Mouse (Mus musculus) thymus, postnatal 0 days (tissue): Measurements from ENCODE around the gene Rfx1. TPM values are rescaled to one million over a fixed set of nuclear protein-coding genes. Genes with fewer than 3 reads are reported as not detected.

ENCODE experiments used
- DNase-seq: peaks from one replicate; pipeline ENCODE4 v3.0.0-alpha.2; 2015; ENCODE audit warnings: low spot score
- polyA plus RNA-seq: library from polyadenylated mRNA; unstranded; fragments of >200 nt; fragmentation: Nextera tagmentation; extraction: Ambion mirVana; gene quantifications from 2 replicates; pipeline ENCODE4 v1.2.1, GENCODE M21; 2015

Rfx1 gene
- polyA plus RNA-seq, 1 experiment from 2014 or later = 6.1 TPM

DNA sequence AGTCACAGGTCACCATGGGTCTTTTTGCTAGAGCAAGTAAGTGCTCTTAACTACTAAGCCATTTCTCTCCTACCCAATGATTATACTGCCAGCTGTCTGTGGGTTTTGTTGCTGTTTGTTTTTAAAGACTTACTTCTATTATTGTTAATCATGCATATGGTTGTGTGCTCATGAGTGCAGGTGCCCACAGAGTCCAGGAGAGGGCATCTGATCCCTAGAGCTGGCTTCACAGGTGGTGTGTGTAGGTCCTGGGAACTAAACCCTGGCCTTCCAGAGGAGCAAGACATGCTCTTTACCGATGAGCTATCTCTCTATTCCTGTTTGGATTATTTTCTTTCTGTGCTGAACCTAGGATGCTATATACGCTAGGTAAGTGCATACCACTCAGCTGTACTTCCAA, 7.4 kb upstream of the Rfx1 start:
- no peak for DNase-seq

DNA sequence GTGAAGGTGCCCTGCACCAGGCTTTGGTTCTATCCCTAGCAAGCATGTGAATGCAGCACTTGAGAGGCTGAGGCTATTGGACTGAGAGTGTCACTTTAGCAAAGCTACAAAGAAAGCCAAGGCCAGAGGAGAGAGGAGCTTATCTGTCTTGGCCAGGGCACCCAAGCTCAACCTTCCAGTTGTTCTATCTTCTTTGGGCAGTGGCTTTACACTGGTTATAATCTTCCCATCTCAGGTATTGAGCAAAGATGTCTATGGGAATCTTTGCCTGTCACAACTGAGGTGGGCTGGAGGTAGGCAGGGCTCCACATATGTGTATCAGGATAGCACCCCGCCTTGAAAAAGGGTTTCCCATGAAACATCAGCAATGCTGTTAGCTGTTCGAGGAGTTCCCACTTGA, 6.4 kb upstream of the Rfx1 start:
- DNase-seq = no peak

DNA sequence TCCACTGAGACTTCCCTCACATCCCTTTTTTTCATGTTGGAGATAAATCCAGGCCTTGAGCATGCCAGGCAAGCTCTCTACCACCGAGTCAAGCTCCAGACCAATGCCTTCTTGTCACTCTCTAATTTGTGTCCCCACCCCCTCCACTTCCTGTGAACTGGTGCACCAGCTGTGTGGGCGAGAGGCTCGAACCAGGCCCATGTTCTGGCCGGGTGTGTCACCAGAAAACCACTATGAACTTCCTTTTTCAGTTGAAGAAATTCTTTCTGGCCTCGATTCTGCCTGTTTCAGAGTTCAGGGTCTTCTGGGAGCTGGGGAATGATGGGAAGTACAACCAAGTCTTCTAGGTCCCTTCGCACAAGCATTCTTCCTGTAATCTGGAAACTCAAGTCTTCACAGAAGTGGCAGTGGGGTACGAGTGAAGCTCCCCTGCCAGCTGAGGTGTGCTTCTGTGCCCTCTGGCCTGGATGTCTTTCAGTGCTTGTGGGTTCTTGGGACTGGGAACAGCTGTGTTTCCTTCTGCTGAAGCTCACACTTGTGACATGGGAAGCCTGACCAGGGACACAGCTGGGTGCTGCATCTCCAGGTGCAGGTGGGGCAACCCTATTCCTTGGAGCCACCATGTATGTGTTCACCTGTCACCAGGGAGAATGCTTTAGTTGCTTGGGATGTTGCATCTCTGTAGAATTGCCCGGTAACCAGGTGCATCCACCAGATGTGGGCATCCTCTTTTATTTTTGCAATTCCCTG, 2.6 kb upstream of the Rfx1 start:
- DNase-seq = peak; percentile 87

DNA sequence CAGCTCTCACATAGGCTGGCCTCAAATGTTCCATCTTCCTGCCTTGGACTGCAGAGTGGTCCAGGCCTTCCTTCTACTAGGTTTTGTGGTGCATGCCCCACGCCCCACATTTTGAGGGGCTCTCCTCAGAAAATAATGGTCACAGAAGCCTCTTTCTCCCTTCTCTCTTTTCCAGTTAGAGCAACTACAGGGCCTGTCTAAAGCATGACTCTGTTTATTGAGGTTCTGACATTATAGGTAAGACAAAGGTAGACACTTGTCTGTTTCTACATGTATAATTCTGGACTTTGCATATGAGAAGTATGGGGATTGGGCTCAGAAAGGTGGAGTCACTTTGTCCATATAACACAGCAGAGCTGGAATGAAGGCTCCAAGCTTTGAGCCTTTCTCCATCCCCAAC, 1.6 kb upstream of the Rfx1 start, which contains the start of gene Gm10643:
Gene Gm10643 (minus strand): TSS at position 101 of the 400 bp plus-strand sequence.
- no peak for DNase-seq

DNA sequence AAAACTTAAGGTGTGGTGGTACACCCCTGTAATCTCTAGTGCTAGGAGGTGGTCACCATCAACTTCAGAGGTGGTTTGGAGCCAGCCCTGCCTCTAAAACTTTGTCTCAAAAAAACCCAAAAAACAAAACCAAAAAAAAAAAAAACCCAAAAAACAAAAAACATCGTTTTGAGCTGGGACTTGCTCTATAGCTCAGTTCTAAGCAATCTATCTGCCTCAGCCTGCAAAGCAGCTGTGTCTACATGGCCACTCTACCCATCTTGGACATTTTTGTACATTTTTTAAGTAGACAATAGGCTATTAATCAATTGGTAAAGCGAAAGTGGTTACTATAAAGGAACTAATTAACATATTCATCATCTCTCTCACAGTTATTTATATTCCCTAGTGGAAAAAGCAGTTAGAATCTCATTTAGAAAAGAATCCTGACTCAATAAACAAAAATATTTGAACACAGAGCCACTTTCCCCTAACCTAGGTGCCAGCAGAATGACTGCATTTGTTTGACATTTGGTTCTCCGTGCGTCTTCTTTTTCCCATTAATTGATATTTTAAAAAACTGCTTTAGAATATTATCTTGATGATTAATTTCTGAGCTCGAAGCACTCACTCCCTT, 1.1 kb upstream of the Rfx1 start:
- no peak for DNase-seq

DNA sequence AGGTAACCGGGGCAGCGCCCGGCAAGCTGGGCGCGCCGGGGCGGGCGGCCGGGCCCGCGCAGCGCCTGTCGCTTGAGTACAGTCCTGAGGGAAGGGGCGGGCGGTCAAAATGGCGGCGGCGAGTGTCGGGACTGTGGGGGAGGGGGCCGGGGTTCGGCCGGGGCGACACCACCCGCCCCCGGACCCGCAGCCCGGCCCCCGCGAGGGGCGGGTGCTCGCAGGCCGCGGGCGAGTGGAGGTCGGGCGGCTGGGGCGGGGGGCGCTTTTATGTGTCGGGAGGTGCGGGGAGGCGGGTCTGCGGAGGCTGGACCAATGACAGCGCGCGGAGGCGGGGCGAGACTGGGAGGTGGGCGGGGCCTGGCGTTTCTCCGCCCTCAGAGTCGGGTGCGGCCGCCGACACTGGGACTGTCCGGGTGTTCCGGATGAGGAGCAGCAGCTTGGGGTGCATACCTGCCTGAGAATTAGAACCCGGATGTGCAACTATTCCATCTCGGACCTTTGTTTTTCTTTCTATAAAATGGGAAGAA, 476 bp downstream of the Rfx1 start:
- DNase-seq = peak; percentile 92

DNA sequence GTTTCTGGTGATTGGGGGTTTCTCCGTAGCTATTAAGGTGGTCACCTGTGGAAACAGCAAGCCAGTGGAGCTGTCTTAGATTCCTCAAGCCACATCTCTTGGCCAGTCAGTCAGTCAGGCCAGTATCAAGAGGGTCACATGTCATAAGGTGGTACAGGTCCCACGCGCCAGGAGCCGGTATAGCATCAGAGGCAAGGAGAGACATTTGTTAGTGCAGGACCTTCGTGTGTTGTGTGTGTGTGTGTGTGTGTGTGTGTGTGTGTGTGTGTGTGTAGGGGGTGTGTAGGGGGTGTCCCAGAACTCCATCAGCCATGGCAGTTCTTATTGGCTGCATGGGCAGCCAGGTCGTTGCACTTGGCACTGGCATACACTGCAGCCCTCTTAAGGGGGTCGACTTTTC, 1.3 kb downstream of the Rfx1 start:
- no peak for DNase-seq

DNA sequence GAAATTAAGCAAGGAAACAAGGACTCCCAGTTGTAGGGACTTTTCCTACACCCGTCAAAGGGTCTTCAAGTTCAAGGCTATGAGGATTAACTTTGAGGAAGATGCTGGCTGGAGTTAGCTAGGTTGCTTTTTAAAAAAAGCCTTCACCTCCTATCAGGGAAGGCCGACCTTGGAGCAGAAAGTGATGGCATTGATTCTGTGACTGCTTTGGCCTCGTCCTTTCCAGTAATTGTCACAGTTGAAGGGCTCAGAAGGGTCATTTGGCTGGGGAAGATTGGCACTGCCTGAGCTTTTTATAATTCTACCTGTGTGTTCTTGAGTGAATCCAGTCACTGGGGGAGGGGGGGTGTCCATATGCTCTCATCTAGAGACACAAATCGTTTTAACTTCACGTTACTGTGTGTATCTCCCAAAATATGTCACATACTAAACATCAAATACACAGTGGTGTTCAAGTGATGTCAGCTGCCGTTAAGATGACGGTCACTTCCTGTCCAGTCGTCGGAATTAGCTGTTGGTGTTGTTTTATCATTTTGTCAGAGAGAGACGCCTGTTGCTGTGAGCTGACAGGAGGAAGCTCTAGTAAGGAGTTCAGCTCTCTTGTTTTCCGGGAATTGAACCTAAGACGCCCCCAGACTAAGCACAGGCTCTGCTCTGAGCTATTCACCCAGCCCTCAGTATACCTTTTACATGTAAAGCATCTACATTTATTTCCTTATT, 1.8 kb downstream of the Rfx1 start:
- no peak for DNase-seq

DNA sequence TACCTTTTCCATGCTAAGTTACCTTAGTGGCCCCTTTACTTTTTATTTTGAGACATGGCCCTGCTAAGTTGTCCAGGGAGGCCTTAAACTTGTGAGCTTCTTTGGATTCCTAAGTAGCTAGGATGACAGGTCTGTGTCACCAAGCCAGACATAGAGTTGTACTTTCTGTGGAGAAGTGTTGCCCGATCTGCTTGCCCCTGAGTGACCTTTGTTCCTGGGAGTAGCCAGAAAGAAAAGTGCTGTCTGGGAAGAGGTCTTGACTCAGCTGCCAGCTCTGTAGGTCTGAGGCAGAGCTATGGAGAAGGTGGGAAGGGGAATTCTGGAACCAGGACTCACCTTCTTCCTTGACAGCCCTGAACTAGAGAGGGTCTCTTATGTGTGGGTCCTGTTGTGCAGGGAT, 2.5 kb downstream of the Rfx1 start:
- no peak for DNase-seq

DNA sequence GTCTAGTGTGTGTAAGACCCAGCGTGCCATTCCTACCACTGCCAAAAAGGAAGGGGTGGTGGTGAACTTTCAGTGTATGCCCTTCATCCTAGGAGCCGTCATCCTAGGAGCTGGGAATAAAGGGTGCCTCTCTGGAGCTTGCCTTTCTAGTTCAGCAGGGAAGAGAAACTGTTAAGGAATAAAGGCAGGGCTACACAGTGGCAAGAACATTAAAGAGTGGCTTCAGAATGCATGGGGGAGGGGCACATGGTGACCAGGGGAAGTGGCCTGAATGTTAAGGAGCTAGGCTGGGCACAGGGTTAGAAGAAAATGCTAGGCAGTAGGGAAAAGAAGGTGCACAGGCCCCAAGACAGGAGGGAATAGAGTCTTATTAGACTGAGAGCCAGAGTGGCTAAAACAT, 3.1 kb downstream of the Rfx1 start:
- DNase-seq = no peak

DNA sequence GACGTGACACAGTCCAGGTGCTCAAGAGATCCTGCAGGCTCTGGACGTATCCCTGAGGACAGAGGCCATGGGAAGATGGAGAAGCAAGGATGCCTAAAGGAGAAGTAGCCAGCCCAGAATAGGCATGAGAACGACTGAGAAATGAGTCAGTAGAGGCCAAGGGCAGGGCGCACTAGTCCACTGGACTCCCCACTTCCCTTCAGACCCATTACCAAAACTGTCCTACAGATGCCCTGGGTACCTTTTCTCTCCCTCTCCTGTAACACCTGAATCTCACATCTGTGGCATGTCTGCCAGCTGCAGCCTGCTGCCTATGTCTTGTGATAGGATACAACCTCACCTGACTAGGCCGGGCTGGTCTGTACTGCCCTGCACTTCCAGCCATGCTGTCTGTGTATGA, 3.6 kb downstream of the Rfx1 start:
- no peak for DNase-seq

DNA sequence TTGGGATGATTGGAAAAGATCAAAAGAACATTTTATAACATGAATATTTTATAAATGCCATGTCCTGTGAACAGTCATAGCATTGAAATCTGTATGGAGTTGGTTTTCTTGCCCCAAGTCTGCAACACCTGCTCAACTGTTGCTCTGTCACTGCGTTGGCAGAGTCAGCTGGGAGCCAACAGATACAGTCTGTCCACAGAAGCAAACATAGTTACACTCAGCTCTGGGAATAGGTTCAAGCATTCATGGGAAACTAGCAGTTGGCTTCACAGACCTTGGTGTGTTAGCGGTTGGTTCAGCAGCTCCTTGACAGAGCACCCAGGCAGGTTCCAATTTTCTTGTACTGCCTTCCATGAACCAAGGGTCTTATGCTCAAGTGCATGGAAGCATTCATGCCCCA, 4.0 kb downstream of the Rfx1 start:
- DNase-seq = no peak

DNA sequence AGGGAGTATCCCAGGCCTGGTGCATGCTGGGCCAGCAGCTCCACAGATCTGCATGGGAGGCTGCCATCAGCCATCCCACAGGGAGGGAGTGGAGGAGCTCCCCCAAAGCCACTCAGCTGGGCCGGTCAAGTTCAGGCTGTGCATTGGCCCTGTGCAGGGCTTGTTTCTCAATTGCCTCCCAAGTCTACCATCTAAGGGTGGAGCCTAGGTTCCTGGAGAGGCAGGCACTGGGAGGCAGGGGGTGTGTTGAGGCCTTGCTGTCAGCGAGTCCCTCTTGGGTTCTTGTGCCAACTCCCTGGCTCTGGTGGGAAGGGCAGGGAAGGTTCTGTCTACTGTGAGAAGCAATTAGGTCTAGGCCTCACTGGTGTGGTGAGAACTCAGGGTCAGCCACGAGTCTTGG, 5.3 kb downstream of the Rfx1 start:
- no peak for DNase-seq

DNA sequence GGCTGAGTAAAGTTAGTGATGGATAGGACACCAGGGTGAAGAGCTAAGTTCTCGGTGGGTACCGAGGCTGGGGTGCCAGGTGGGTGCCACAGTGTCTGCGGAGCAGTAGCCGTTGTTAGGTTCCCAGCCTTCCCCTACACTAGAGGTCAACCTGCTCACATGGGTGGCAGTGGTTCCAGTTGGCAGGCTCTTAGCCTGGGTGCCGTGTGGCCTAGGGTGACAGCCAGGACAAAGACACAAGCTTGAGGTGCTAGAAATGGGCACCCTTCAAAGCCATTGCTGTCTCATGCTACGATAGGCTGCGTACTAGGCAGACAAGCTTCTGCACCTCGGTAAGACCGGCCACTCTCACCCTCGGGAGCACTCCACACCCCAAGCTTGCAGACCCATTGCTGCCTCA, 5.7 kb downstream of the Rfx1 start:
- DNase-seq = no peak

DNA sequence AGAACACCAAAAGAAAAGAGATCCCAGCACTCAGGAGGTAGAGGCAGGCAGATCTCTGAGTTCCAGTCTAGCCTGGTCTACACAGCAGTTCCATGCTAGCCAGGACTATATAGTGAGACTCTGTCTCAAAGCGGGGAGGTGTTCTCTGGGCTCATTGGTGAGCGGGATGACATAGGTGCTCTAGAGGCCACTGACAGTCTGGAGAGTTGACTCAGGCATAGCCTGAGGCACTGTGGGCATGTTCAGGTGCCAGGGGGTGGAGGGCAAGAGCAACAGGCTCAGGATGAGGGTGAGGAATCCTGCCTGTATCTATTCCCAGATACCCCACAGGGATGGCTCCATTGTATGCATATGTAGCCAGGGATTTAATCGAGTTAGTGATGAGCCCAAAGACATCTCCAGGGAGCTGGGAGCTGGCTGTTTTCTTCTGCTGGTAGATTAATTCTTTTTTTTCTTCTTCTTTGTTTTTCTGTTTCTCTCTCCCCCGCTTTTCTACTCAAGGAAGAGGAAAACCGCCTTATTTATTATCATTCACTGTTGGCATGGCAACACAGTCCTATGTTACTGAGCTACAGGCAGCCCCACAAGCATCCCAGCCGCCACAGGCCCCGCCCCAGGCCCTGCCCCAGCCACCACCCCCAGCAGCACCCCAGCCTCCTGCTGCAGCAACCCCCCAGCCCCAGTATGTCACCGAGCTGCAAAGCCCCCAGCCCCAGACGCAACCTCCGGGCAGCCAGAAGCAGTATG, 6.8 kb downstream of the Rfx1 start:
- DNase-seq = no peak

DNA sequence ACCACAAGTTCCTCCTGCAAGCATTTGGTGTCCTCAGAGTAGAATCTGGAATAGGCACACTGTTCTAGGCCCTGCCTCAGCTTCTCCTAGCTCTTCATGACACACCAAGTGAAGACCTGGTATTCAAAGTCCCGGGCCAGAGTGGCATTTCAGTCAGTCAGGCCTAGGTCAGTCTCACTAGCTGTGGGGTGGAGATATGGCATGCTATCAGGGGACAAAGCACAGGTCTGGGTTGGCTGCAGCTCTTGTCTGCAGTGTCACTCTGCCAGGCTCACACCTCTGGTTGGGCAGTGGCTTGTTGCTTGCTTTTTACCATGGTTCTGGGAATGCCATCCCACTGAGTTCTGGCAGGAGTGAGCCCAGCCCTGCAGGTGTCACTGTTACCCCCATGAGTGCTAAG, 9.8 kb downstream of the Rfx1 start:
- no peak for DNase-seq

DNA sequence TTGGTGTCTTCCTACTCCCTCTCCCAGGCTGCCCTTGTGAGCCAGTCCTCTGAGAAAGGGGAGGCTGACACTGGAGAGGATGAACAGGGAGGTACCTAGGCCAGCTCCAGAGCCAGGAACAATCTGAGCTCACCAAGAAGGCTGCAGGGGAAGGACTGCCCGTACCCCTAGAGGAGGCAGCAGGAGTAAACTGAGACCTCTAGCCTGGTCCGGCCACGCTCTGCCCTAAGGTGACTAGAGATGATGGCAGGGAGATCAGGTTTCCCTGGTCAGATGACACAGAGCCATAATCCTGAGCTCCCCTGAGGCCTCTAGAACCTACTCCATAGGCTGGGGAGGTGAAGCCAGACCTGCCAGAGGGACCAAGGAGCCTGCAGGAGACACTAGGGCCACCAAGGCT, 10.2 kb downstream of the Rfx1 start:
- no peak for DNase-seq

DNA sequence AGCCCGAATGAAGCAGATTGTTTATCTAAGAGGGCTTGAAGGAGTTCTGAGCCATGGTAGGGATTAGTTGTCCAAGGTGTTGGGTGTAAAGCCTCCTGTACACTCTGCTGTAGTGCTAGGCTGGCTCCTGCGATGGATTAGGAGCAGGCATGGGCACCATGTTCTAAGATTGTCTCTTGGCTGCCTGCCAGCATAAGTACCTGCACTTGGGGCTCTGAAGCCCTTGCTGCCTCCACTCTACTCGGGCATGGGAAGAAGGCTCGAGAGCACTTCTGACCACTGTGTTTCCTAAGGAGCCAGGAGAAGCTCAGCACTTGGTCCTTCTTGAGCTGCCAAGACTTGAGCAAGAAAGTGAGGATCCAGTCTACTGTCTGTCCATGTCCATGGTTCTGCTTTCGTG, 12.6 kb downstream of the Rfx1 start:
- DNase-seq = no peak

DNA sequence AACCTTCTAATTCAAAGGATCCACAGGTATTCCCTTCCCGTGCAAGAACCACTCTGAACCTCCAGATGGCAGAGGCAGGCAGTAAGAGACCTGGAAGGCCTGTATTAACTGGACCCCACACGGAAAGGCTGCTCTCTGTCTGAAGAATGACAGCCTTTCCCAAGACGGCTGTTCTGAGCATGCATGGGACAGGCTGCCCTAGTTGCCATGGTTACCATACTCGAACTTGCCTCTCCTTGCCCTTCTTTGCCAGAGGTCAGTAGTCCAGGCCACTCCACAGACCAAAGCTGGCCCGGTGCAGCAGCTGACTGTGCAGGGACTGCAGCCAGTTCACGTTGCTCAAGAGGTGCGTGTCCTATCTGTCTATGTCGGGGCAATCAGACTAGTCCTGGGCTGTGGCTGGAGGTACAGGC, 17.2 kb downstream of the Rfx1 start:
- DNase-seq = no peak

DNA sequence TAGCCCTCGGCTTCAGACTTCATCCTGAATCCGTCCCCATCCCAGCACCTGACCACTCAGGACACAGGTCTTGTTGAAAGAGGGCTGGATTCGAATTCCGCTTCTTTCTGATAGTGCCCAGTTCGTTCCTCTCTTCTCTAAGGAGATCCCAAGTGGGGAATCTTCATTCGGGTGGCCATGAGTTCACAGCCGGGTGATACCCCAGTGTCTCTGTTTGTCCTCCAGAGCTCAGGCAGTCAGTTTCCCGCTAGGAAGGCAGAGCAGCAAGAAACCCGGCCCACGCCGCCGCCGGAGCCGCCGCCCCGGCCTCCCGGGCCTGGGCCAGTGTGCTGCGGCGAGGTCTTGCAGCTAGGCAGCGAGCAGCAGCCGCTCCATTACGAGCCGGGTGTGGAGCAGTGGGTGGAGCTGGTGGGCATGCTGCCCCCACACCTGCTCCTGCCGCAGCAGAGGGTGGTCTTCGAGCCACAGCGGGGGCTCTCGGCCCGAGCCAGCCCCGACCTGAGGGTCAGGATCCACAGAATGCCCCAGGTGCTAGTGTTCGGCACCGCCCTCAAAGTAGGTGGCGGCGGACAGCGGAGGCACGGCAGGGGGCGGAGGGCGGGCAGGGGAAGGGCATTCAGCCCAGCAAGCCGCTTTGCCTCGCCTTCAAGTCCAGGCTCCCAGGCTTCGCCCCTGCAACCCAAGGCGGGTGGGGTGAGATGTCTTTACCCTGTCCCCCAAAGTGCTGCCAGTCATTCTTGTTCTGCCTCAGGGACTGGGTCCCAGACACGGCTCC, 17.9 kb downstream of the Rfx1 start:
- no peak for DNase-seq

DNA sequence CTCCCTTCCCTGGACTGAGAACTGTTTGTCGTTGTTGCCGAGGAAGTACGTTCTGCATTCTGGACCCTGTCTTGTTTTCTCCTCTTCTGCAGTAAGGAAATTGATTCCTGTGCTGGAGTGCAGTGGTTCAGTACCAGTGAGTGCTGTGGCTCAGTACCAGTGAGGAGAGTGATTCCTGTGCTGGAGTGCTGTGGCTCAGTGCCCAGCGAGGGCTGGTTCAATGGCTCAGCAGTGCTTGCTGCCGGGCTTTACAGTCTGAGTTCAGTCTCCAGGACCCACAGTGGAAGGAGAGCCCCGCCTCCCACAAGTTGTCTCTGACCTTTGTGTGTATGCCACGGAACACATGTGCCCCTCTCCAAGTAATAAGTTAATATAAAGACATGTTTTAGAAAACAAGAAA, 20.5 kb downstream of the Rfx1 start:
- no peak for DNase-seq
